Mouse (Mus musculus): ENCODE measurements around the gene Soat2.

The Soat2 gene

DNA sequence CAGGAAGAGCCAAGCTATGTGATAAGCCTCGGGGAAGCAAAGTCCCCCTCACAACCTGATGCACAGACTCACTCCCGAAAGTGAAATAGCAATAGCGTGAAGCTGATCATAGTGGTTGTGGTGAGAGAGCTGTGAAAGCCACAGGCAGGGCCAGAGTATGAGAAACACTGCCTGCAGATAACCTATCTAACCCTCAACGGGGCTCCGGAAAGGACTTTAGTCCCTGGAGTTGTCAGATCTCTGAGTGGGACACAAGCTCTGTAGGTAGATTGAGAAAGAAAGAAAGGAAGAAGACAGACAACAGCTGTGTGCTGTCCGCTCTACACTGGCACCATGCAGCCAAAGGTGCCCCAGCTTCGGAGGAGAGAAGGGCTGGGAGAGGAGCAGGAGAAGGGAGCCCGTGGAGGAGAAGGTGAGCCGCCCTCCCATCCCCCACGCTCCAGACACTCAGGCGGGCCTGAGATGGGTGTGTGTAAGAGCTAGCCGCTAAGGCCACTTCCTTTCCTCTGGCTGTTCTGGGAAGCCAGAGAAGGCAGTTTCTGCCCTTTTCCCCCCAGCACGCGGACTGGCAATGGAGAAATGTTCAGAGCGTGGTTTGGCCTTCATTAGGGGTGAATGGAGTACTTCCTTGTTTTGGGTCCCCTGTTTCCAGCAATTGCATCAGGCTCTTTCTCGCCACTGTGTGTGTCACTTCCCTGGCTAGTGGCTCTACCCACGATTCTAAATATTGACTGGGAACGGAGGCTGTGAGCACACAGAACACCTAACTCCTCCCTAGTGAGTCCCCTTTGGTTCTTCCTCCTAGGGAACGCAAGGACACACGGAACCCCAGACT is at the start of gene Soat2:
Gene Soat2, plus strand, starts transcription at position 226 of the 835 bp plus-strand sequence.
- DNase-seq (ENCODE audit: low spot score): peak; percentile 71

DNA sequence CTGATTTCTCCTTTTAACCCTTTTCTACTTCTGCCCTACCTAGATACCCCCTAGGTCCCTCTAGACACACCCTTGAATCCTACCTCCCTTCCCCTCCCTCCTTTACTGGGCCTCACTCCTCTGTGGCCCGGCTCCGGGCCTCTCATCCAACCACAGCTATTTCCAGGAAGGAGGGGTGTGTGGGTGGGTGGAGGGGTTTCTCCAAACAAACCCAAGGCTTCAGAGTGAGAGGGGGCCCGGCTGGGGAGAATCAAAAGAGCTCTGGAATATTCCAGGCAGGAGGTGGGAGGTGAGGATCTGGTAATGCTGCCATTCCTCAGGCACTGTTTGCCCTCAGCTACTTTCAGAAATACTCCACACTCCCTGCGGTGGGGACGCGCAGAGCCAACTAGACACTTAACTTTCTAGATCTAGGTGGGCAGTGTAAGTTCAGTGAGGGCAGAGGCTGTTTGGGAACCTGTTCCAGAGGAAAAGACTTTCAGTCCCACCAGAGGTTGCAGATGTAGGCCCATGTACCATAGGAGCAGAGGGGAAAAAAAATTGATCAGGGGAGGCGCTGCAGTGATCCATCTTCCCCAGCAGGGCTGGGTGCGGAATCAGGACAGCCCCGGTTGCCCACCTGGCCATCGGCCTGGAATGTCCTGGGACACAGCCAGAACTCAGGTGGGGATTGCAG is 49.2 kb upstream of the Soat2 start:
- DNase-seq (ENCODE audit: low spot score): no peak

DNA sequence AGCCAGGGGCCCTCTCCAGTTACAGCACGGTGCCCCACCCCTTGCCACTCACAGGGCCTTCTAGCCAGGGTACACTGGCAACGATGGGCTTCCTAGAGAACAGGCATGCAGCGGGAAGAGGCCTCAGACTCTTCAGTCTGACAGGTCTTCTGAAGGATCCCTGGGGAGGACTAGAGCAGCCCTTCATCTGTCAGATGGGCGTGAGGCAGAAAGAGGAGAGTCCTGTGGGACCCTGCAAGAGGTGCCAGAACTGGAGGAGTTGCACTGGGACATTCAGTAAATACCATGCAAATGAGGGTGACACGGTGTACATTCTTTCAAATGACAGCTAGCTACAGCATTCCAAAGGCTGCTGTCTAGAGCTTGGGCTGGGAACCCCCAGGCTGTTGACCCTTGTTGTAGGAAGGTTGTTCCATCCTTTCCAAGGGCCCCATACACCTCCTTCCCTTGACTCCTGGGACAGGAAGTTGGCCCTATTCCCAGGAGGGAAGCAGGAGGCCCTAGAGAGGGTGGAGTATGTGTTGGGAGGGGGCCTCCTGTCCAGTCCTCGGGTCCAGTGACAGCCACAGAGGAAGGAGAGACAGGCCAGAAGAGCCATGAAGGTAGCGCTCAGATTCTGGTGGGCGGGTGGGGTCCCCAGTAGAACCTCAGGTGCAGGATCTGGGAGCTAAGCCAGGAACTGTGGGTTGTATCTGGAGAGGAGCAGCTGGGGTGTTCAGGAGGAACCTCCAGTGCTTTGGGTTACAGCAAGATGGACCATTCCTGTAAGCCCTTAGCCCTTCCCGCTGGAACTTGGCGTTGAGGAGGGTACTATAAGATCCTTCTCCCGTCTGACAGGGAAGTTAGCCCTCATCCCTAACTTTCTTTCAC is 48.4 kb upstream of the Soat2 start:
- peak; percentile 91 for DNase-seq (ENCODE audit: low spot score)

GRCm38 (mm10) chr15:102102548-102103121 is 47.7 kb upstream of the Soat2 start:
- peak; percentile 80 for DNase-seq (ENCODE audit: low spot score)

GRCm38 (mm10) chr15:102103371-102103946 is 46.9 kb upstream of the Soat2 start:
- peak; percentile 80 for DNase-seq (ENCODE audit: low spot score)

DNA sequence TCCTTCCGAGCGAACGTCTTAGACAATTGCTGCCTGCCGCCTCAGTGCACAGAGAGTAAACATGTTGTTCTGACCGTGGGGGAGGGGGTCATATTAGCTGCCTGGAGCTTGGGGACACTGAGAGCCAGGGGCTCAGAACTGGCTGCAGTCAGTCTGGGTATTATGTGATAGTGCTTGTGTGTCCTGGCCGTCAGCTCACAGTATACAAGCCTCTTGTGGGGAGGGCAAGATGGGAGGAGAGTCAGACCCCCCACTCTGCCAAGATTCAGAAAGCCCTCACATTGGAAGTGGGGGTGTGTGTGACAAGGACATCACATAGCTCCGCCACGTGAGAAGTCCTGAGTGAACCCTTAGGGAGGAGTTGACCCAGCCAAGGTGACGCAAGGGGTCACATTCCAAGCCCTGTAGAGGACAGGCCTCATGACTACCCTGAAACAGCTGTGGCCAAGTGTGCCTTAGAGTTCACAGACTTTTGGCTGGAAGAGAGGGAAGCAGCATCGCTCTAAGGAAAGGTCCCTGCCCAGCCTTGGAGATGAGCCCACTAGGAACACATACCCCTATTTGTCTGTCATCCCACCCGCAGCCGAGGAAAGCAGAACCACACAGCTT is 46.3 kb upstream of the Soat2 start:
- peak; percentile 93 for DNase-seq (ENCODE audit: low spot score)

- DNase-seq (ENCODE audit: low spot score): peak; percentile 86
These were observed 45.0 kb upstream of the Soat2 start for GRCm38 (mm10) chr15:102105360-102105759.

- no peak for DNase-seq (ENCODE audit: low spot score)
These were observed 44.3 kb upstream of the Soat2 start for GRCm38 (mm10) chr15:102105764-102106730.

DNA sequence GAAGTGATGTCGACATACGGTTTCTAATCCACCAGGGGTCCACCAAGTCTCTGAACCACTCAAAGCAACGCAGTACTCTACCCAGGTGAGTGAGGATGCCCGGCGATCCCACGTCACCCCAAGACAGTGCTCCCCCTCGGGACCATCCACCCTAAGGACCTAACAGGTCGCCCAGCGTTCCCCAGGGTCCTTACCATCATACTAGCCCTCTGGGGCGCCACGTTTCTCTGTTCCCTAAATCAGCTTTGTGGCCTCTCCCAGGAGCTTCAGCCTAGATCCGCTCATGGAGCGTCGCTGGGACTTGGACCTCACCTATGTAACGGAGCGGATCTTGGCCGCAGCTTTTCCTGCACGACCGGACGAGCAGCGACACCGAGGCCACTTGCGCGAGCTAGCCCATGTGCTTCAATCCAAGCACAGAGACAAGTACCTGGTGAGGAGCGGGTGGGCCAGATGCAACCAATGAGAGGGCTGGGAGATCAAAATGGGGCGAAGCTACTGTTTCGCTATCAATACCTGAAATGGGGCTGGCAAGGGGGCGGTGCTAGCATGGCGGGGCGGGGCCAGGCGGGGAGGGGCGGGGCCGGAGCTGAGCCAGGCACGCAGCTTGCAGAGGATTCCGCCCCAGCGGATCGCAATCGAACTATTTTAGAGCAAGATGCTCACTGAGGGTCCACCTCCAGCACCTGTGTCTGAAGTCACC is 43.4 kb upstream of the Soat2 start:
- no peak for DNase-seq (ENCODE audit: low spot score)

DNA sequence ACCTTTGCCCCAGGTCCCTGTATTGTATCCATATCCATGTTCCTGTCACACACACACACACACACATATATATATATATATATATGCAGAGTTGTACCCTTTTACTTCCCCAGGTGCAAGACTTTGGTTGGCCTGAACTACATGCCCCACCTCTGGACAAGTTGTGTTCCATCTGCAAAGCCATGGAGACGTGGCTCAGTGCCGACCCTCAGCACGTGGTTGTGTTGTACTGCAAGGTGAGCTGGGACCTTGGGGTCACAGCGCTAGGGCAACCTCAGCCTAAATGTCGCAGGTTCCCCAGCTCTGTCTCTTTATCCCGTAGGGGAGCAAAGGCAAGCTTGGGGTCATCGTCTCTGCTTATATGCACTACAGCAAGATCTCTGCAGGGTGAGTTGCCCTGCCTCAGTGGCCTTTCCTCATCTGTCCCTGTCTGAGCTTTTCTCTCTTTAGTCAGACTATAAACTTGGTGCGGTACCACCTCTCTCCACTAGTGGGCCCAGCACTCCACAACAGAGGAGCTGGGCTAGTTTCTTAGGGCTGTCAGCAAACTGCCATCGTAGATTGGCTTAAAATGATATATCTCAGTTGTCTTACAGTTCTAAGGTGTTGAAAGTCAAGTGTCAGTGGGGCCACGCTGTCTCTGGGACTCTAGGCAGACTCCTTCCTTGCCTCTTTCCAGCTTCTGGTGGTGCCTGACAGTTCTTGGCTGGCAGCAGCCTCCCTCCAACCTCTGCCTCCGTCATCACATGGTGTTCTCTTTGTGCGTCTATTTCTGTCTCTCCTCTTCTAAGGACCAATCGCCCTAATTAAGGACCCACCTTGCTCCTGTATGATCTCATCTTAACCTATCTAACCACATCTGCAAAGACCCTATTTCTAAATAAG is 42.4 kb upstream of the Soat2 start:
- no peak for DNase-seq (ENCODE audit: low spot score)

DNA sequence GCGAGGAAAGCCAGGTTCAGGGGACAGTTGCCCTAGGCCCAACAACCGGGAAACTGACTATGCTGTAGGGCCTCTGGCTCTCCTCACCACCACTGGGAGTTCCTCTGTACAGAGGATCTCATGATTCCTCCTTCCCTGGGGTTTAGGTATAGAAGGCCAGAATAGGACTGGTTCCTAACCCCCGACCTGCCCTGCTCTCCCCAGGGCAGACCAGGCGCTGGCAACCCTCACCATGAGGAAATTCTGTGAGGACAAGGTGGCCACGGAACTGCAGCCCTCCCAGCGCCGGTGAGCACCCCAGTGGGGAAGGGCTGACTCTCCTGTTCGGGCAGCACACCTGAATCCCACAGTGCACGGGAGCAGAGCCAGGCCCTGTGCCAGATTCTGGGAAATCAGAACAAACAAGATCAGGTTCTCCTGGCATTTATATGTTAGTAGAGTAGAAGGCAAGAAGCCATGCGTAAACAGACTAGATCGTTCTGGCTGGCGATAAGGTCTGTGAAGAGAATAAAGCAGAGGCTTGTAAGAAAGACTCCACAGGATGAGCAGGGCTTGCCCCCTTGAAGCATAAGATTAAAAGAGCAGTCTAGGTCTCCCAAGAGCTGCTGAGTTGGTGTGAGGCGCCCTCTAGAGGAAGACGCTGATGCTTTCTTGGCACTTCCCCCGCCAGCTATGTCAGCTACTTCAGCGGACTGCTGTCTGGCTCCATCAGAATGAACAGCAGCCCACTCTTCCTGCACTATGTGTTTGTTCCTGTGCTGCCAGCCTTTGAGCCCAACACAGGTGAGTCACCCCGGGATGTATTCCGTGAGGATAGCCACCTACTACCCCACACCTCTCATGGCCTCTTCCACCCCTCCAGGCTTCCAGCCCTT is 41.4 kb upstream of the Soat2 start:
- peak; percentile 79 for DNase-seq (ENCODE audit: low spot score)

DNA sequence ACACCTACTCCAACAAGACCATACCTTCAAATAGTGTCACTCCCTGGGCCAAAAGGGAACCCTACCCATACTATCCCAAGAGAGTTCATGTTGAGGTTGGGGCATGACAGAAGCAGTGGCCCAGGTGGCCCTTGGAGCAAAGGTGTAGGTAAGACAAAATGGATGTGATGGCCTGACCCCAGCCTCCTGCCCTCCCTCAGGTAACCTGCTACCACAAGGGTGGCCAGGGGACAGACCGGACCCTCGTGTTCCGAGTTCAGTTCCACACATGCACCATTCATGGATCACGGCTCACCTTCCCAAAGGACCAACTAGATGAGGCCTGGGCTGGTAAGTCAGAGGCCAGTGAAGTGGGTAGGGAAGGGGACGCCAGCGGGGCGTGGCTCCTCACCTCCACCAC is 40.1 kb upstream of the Soat2 start:
- no peak for DNase-seq (ENCODE audit: low spot score)

- DNase-seq (ENCODE audit: low spot score): no peak
These were observed 39.4 kb upstream of the Soat2 start for GRCm38 (mm10) chr15:102110701-102111494.

DNA sequence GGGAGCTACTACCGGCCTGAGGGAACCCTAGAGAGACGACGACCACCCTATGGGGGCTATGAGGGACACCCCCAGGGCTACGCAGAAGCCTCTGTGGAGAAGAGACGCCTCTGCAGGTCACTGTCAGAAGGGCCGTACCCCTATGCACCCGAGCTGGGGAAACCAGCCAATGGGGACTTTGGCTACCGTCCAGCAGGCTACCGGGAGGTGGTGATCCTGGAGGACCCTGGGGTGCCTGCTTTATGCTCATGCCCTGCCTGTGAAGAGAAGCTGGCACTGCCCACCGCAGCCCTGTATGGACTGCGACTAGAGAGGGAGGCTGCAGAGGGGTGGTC is 38.9 kb upstream of the Soat2 start:
- no peak for DNase-seq (ENCODE audit: low spot score)

DNA sequence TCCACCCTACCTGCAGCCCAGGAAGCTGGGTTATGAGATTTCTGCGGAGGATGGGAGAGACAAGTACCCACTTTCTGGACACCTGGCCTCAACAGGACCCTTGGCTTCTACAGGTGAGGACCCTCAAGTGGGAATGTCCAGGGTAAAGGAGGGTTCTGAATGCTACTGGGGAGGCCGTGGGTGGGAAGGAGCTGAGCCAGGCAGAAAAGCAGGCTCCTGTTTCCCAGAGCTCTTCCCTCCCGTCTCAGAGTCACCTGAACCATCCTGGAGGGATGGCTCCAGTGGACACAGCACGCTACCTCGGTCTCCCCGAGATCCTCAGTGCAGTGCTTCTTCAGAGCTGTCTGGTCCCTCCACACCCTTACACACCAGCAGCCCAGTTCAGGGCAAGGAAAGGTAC is 38.1 kb upstream of the Soat2 start:
- no peak for DNase-seq (ENCODE audit: low spot score)

GRCm38 (mm10) chr15:102112827-102113226 is 37.5 kb upstream of the Soat2 start:
- DNase-seq (ENCODE audit: low spot score): no peak

GRCm38 (mm10) chr15:102113674-102114073 is 36.7 kb upstream of the Soat2 start:
- no peak for DNase-seq (ENCODE audit: low spot score)

Measured in lung, postnatal 25 days (tissue).